In the genomic region with DNA sequence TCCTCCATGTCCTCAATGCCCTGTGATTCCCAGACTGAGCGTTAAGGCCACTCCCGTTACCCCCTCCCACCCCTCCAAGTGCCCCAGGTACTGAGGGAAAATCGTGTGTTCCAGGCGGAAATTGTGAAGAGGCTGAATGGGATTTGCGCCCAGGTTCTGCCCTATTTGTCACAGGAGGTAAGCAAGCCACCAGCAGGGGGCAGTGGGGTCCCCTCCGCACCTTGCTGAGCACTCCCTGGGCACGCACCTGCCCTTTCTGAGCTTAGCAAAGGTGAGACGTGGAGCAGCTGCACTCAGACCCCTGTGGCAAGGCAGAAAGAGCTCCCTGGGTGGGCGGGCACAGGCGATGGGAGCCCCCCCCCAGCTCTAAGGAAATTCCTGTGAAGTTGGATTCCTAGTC, we compare ENCODE assay signal across 8 mouse cellular contexts. TPM values are rescaled to one million over a fixed set of nuclear protein-coding genes. Genes with fewer than 3 reads are reported as not detected.
DNase-seq lines count a peak whose midpoint lies in the region; ATAC-seq and TF ChIP-seq lines count a peak whose summit lies in the region.

No protein-coding gene starts in this region.

- intact Hi-C loops in heart, postnatal 14 days (cut with DNase I) = no loop called here

- peak; percentile 45 for TF ChIP-seq RAD21 in CH12.LX (IDR thresholded peaks at IDR 0.05; ENCODE audit: low read depth, low read length)

- DNase-seq in gastrocnemius, postnatal 10 days = peak; percentile 69
- DNase-seq in gastrocnemius, postnatal 4 days (ENCODE audit: low spot score in 2 of 2) = no peak
- peak; percentile 46 for DNase-seq in CH12.LX (ENCODE audit: extremely low read depth)
- peak; percentile 70 to 72 for DNase-seq in cerebellum, adult 2 months
- DNase-seq in heart, postnatal 14 days = peak; percentile 56 to 68
- DNase-seq in liver, adult 2 months (ENCODE audit: extremely low read depth, low read depth, low spot score) = no peak
- DNase-seq in right cerebral cortex, postnatal 4 days = peak; percentile 70

- peaks cover 84% of the 10 kb centered on the region for H3K27me3 ChIP-seq in CH12.LX (replicated peaks)
- no peaks in the 10 kb centered on the region for H3K27me3 ChIP-seq in cerebellum, adult 2 months (ENCODE audit: control insufficient read depth, insufficient read depth, low read length)
- no peaks in the 10 kb centered on the region for H3K27me3 ChIP-seq in liver, adult 2 months (ENCODE audit: control insufficient read depth, insufficient read depth, low read length)

- no peaks in the 10 kb centered on the region for H3K9me3 ChIP-seq in CH12.LX (replicated peaks; ENCODE audit: low read length)

- no peak overlapping the region for H3K4me3 ChIP-seq in CH12.LX (replicated peaks in 1 of 3; ENCODE audit: low read depth in 2 of 3, low read length in 2 of 3, poor library complexity in 1 of 3)
- H3K4me3 ChIP-seq in cerebellum, adult 2 months (replicated peaks; ENCODE audit: insufficient read depth, low read depth, low read length) = no peak overlapping the region
- H3K4me3 ChIP-seq in liver, adult 2 months (ENCODE audit: insufficient read depth, low read depth, low read length) = no peak overlapping the region

- in situ Hi-C loops in CH12.LX (cut with MboI; ENCODE audit: low pct_ligation_motif_present, low pct_unique_long_range_greater_than_20kb, low sequenced_read_pairs) = loop anchor here (5.0 kb wide), 1 partner anchor 38 kb away; the partner anchor contains the start of gene Tle6

- no peak for ATAC-seq in megakaryocyte-erythroid progenitor cell, adult 5-6 weeks (replicated peaks; ENCODE audit: low FRiP score, low TSS enrichment, poor library complexity, severe bottlenecking)

- dilution Hi-C loops in CH12.LX (cut with MboI; ENCODE audit: extremely low pct_ligation_motif_present, extremely low pct_unique_long_range_greater_than_20kb, low sequenced_read_pairs) = no loop called here

- H3K9ac ChIP-seq in CH12.LX (ENCODE audit: insufficient read depth, low read depth) = no peak overlapping the region
- H3K9ac ChIP-seq in liver, adult 2 months (ENCODE audit: low read depth, low read length) = no peak overlapping the region

- TF ChIP-seq POLR2A in CH12.LX (IDR thresholded peaks at IDR 0.05; ENCODE audit: low read depth, low read length) = no peak
- no peak for TF ChIP-seq POLR2A in cerebellum, adult 2 months (IDR thresholded peaks at IDR 0.05; ENCODE audit: borderline replicate concordance, insufficient read depth, low read length)
- TF ChIP-seq POLR2A in liver, adult 2 months (IDR thresholded peaks at IDR 0.05; ENCODE audit: extremely low read depth, insufficient read depth, low read length) = no peak

- H3K4me1 ChIP-seq in CH12.LX (ENCODE audit: control insufficient read depth in 1 of 2, insufficient read depth in 2 of 2) = peaks cover 5 to 8% of the 10 kb centered on the region in 2 experiments; a peak in 3 of 4 replicates
- peaks cover 42% of the 10 kb centered on the region for H3K4me1 ChIP-seq in cerebellum, adult 2 months (ENCODE audit: control insufficient read depth, insufficient read depth, low read length)
- peaks cover 20% of the 10 kb centered on the region for H3K4me1 ChIP-seq in liver, adult 2 months (ENCODE audit: control insufficient read depth, insufficient read depth, low read length)

- H3K79me2 ChIP-seq in CH12.LX (replicated peaks; ENCODE audit: control insufficient read depth, extremely low read depth, insufficient read depth, poor library complexity, severe bottlenecking) = peaks cover 12% of the 10 kb centered on the region; the same call in 1 of the 2 replicates
- H3K79me2 ChIP-seq in liver, adult 2 months (ENCODE audit: control insufficient read depth, insufficient read depth, low read length) = peaks cover 24% of the 10 kb centered on the region

- peaks cover 8 to 25% of the 10 kb centered on the region in 2 experiments for H3K36me3 ChIP-seq in CH12.LX (replicated peaks in 1 of 2; ENCODE audit: control insufficient read depth in 1 of 2, insufficient read depth in 1 of 2, low read length in 1 of 2)
- H3K36me3 ChIP-seq in liver, adult 2 months (ENCODE audit: control insufficient read depth, insufficient read depth, low read length) = peaks cover 12% of the 10 kb centered on the region

- no peak for TF ChIP-seq EP300 in CH12.LX (IDR thresholded peaks at IDR 0.05; ENCODE audit: low read length)

- no peak overlapping the region for H3K27ac ChIP-seq in CH12.LX (ENCODE audit: insufficient read depth, low read depth)
- no peak overlapping the region for H3K27ac ChIP-seq in cerebellum, adult 2 months (ENCODE audit: insufficient read depth, low read length)
- H3K27ac ChIP-seq in liver, adult 2 months (replicated peaks; ENCODE audit: insufficient read depth, low read depth, low read length) = no peak overlapping the region

- peak; percentile 20 to 68; a peak in 2 of 4 replicates for TF ChIP-seq CTCF in CH12.LX (conservative IDR thresholded peaks at IDR 0.05 in 1 of 2, IDR thresholded peaks at IDR 0.05 in 1 of 2; ENCODE audit: low read depth in 2 of 2, low read length in 2 of 2)
- peak; percentile 72 for TF ChIP-seq CTCF in cerebellum, adult 2 months (IDR thresholded peaks at IDR 0.05; ENCODE audit: borderline replicate concordance, insufficient read depth, low read depth, low read length)
- peak; percentile 75 for TF ChIP-seq CTCF in liver, adult 2 months (IDR thresholded peaks at IDR 0.05; ENCODE audit: low read depth, low read length)

- 19% methylated on average over 10 of the region's 10 CpGs for WGBS in cerebellum, adult 2 months
- WGBS in liver, adult 2 months = 67% methylated on average over 10 of the region's 10 CpGs

- no peak overlapping the region for H3K4me2 ChIP-seq in CH12.LX (ENCODE audit: insufficient read depth, low read depth, poor library complexity, severe bottlenecking)

TF ChIP-seq in CH12.LX, 34 proteins besides CTCF, POLR2A, EP300 and RAD21 (continues in another document):
- TF ChIP-seq ZNF384 (IDR thresholded peaks at IDR 0.05; ENCODE audit: low read depth, low read length) = no peak

RNA-seq across cellular contexts. Expression of gene Aes, which starts 5.4 kb away (rescaled TPM):
- total RNA-seq in gastrocnemius, postnatal 10 days (2021) = 100 to 1,000 TPM; 614 to 667 TPM
- total RNA-seq in gastrocnemius, postnatal 4 days (2021) = 100 to 1,000 TPM; 537 to 620 TPM
- total RNA-seq in CH12.LX (2012; rRNA removed) (93.5 and 114 TPM in 2 replicates), CH12.LX (2014; rRNA removed) (7.3 and 11.5 TPM in 2 replicates)
- polyA plus RNA-seq in CH12.LX (2012; ENCODE audit: insufficient read length, low read depth) = 23.4 and 25.1 TPM in 2 replicates
- polyA plus RNA-seq in cerebellum, adult 2 months (2012; rRNA removed) = 1,117 and 1,168 TPM in 2 replicates
- total RNA-seq in heart, postnatal 14 days (2021) = 100 to 1,000 TPM; 900 to 948 TPM
- 200 and 263 TPM in 2 replicates for total RNA-seq in liver, adult 2 months (2014; rRNA removed)
- polyA plus RNA-seq in liver, adult 2 months (2012; rRNA removed) = 1,785 and 2,016 TPM in 2 replicates
- total RNA-seq in megakaryocyte-erythroid progenitor cell, adult 5-6 weeks (2014; fragmentation: Nextera tagmentation) = 185 and 209 TPM in 2 replicates
- 162 and 206 TPM in 2 replicates for total RNA-seq in megakaryocyte-erythroid progenitor cell, adult 5-6 weeks (2017)

RNA-seq across cellular contexts. Expression of gene Tle2, which starts 9.6 kb away (rescaled TPM):
- total RNA-seq in gastrocnemius, postnatal 10 days (2021) = 1 to 10 TPM; 4.4 to 9.4 TPM
- total RNA-seq in gastrocnemius, postnatal 4 days (2021) = 10 to 100 TPM in 1 of 2 experiments, 1 to 10 TPM in 1; 7.8 to 10.5 TPM
- total RNA-seq in CH12.LX (2012; rRNA removed) (0.30 TPM in 1 of 2 replicates, not detected in the other), CH12.LX (2014; rRNA removed) (not detected in 2 replicates)
- 0.29 TPM in 1 of 2 replicates, not detected in the other for polyA plus RNA-seq in CH12.LX (2012; ENCODE audit: insufficient read length, low read depth)
- 282 and 321 TPM in 2 replicates for polyA plus RNA-seq in cerebellum, adult 2 months (2012; rRNA removed)
- total RNA-seq in heart, postnatal 14 days (2021) = 10 to 100 TPM in 1 of 2 experiments, 1 to 10 TPM in 1; 9.4 to 11.2 TPM
- 3.0 and 7.2 TPM in 2 replicates for total RNA-seq in liver, adult 2 months (2014; rRNA removed)
- 35.4 and 56.0 TPM in 2 replicates for polyA plus RNA-seq in liver, adult 2 months (2012; rRNA removed)
- total RNA-seq in megakaryocyte-erythroid progenitor cell, adult 5-6 weeks (2014; fragmentation: Nextera tagmentation) = 4.2 and 5.9 TPM in 2 replicates
- total RNA-seq in megakaryocyte-erythroid progenitor cell, adult 5-6 weeks (2017) = 0.33 and 0.69 TPM in 2 replicates

RNA-seq across cellular contexts. Expression of gene Gna11, which starts 19.7 kb away (rescaled TPM):
- total RNA-seq in gastrocnemius, postnatal 10 days (2021) = 10 to 100 TPM; 40.6 to 44.8 TPM
- total RNA-seq in gastrocnemius, postnatal 4 days (2021) = 10 to 100 TPM; 56.8 to 59.5 TPM
- 7.2 and 9.0 TPM in 2 replicates for total RNA-seq in CH12.LX (2012; rRNA removed)
- 4.1 and 4.3 TPM in 2 replicates for total RNA-seq in CH12.LX (2014; rRNA removed)
- 6.9 and 8.7 TPM in 2 replicates for polyA plus RNA-seq in CH12.LX (2012; ENCODE audit: insufficient read length, low read depth)
- 105 and 107 TPM in 2 replicates for polyA plus RNA-seq in cerebellum, adult 2 months (2012; rRNA removed)
- total RNA-seq in heart, postnatal 14 days (2021) = 10 to 100 TPM; 50.6 to 51.6 TPM
- 20.7 and 27.3 TPM in 2 replicates for total RNA-seq in liver, adult 2 months (2014; rRNA removed)
- 61.6 and 64.2 TPM in 2 replicates for polyA plus RNA-seq in liver, adult 2 months (2012; rRNA removed)
- 13.7 and 22.4 TPM in 2 replicates for total RNA-seq in megakaryocyte-erythroid progenitor cell, adult 5-6 weeks (2014; fragmentation: Nextera tagmentation)
- total RNA-seq in megakaryocyte-erythroid progenitor cell, adult 5-6 weeks (2017) = 16.0 and 57.4 TPM in 2 replicates

RNA-seq across cellular contexts. Expression of gene Tle6, which starts 36.1 kb away (rescaled TPM):
- total RNA-seq in gastrocnemius, postnatal 10 days (2021) = 1 to 10 TPM; 2.2 to 3.1 TPM
- total RNA-seq in gastrocnemius, postnatal 4 days (2021) = 1 to 10 TPM; 5.2 to 6.6 TPM
- total RNA-seq in CH12.LX (2012; rRNA removed) = 1.2 and 1.3 TPM in 2 replicates
- total RNA-seq in CH12.LX (2014; rRNA removed) = 0.30 and 1.2 TPM in 2 replicates
- polyA plus RNA-seq in CH12.LX (2012; ENCODE audit: insufficient read length, low read depth) = 0.39 and 0.63 TPM in 2 replicates
- polyA plus RNA-seq in cerebellum, adult 2 months (2012; rRNA removed) = 8.7 and 9.6 TPM in 2 replicates
- total RNA-seq in heart, postnatal 14 days (2021) = 10 to 100 TPM in 1 of 2 experiments, 1 to 10 TPM in 1; 8.0 to 10.2 TPM
- 0.94 and 1.6 TPM in 2 replicates for total RNA-seq in liver, adult 2 months (2014; rRNA removed)
- 3.5 and 4.2 TPM in 2 replicates for polyA plus RNA-seq in liver, adult 2 months (2012; rRNA removed)
- 7.9 and 14.3 TPM in 2 replicates for total RNA-seq in megakaryocyte-erythroid progenitor cell, adult 5-6 weeks (2014; fragmentation: Nextera tagmentation)
- total RNA-seq in megakaryocyte-erythroid progenitor cell, adult 5-6 weeks (2017) = 3.5 and 14.3 TPM in 2 replicates

RNA-seq across cellular contexts. Expression of gene Gna15, which starts 40.7 kb away (rescaled TPM):
- under 1 TPM; 0.47 to 0.77 TPM for total RNA-seq in gastrocnemius, postnatal 10 days (2021)
- total RNA-seq in gastrocnemius, postnatal 4 days (2021) = 1 to 10 TPM; 1.1 to 1.8 TPM
- total RNA-seq in CH12.LX (2012; rRNA removed) (9.9 and 10.0 TPM in 2 replicates), CH12.LX (2014; rRNA removed) (5.2 and 5.5 TPM in 2 replicates)
- 4.9 and 5.2 TPM in 2 replicates for polyA plus RNA-seq in CH12.LX (2012; ENCODE audit: insufficient read length, low read depth)
- polyA plus RNA-seq in cerebellum, adult 2 months (2012; rRNA removed) = 1.3 and 1.4 TPM in 2 replicates
- total RNA-seq in heart, postnatal 14 days (2021) = under 1 TPM; 0.73 to 0.76 TPM
- total RNA-seq in liver, adult 2 months (2014; rRNA removed) = 0.94 and 1.1 TPM in 2 replicates
- polyA plus RNA-seq in liver, adult 2 months (2012; rRNA removed) = 0.31 and 0.64 TPM in 2 replicates
- total RNA-seq in megakaryocyte-erythroid progenitor cell, adult 5-6 weeks (2014; fragmentation: Nextera tagmentation) = 41.4 and 48.1 TPM in 2 replicates
- 42.6 and 45.2 TPM in 2 replicates for total RNA-seq in megakaryocyte-erythroid progenitor cell, adult 5-6 weeks (2017)

Comparison
In these comparisons a context has a peak if more than half of its experiments do, and no peak if none do; other contexts are left out.
1. DNase-seq: peak in gastrocnemius, postnatal 10 days (single experiment), CH12.LX (single experiment), cerebellum, adult 2 months (2 of 2), heart, postnatal 14 days (2 of 2) and right cerebral cortex, postnatal 4 days (single experiment); none in gastrocnemius, postnatal 4 days (0 of 2) and liver, adult 2 months (single experiment).
2. Peak in every context shown above with its lines, with median percentiles within 50 percentile points of each other: CTCF ChIP-seq.